Mouse (Mus musculus) left cerebral cortex, adult 8-10 months (tissue): ENCODE measurements around the gene Car3. TPM values are rescaled to one million over a fixed set of nuclear protein-coding genes. Genes with fewer than 3 reads are reported as not detected.

Experiments
- DNase-seq, 2 experiments: peaks; one replicate each; pipeline ENCODE4 v3.0.0; 2022; ENCODE audit warnings: low spot score in 2 of 2
- total RNA-seq, 4 experiments: library from RNA; stranded (reverse); gene quantifications; 2 replicates each; pipeline ENCODE4 v1.2.4; 2022

Car3 gene
- total RNA-seq, 4 experiments from 2014 or later: 0.44 to 1.4 (median 1.1) TPM

DNA sequence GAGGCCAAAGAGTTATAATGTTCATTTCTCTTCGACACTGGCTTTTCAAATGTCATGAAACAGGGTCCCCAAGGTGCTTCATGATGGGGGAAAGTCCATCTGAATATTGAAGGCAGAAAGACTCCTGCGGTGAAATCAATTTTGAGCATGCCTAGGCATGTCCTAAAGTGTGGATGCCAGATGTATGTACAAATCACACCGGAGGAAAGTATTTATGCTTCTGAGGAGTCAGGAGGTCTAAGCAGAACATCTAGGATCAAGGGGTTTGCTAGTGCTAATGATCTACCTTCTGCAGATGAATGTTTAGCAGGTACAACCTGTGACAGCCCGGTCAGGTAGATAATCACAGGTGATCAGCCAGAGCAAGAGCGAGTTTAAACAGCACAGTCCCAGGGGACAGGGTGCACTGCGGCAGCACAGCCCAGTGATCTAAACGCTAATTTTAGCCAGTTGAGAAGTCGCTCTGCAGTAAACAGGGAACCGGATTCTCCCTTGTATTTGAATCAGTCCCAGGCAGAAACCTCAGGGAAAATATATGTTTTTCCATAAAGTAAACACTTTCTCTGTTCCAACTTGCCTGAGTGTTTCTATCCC, 13.1 kb downstream of the Car3 start:
- no peak for DNase-seq

GRCm38 (mm10) chr3:14877251-14877909, 14.1 kb downstream of the Car3 start:
- DNase-seq: no peak

DNA sequence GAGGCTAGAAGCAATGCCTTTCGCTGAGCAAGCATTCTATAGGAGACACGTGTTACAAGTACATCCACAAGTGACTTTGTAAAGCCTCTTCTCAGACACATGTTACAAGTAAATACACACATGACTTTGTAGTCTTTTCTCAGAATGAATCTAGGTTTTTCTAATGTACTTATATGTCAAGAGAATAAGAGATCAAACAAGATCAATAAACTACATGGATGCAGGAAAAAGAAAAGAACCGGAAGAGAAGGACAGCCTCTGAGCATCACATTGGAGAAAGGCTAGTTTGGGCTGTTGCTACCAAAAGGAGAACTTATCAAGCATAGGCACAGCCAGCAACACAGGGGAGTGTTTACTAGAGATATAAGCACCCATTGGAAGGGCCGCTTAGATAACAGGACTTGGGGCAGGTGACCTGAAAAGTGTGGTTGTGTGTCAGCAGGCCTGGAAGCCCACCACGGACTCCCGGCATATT, 15.5 kb downstream of the Car3 start:
- no peak for DNase-seq

DNA sequence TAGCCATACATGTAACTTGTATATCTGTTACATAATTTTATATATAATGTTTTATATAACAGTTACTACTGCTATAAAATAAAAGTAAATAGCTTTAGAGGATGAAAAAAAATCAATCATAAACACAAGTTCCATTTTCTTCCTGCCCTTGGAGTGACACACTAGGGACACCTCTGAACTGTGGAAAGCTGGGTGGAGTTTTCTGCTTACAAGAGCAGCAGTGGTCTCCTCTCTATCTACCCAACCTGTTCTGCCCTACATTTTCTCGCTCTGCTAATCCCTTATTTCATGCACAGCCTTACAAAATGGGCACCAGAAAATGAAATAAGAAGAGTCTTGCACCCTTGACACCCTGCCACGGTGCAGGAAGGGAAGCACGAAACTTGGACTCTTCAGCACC, 16.0 kb downstream of the Car3 start:
- no peak for DNase-seq

GRCm38 (mm10) chr3:14880277-14880676, 17.0 kb downstream of the Car3 start:
- DNase-seq: no peak

GRCm38 (mm10) chr3:14882005-14882404, 18.7 kb downstream of the Car3 start:
- no peak for DNase-seq

GRCm38 (mm10) chr3:14882756-14883155, 19.4 kb downstream of the Car3 start:
- DNase-seq: no peak

GRCm38 (mm10) chr3:14884826-14885225, 21.5 kb downstream of the Car3 start:
- no peak for DNase-seq

GRCm38 (mm10) chr3:14886102-14887098, 23.1 kb downstream of the Car3 start, which contains the start of gene Car2:
Gene Car2 (plus strand): TSS chr3:14886273.
- peak; percentile 46 to 60 for DNase-seq

DNA sequence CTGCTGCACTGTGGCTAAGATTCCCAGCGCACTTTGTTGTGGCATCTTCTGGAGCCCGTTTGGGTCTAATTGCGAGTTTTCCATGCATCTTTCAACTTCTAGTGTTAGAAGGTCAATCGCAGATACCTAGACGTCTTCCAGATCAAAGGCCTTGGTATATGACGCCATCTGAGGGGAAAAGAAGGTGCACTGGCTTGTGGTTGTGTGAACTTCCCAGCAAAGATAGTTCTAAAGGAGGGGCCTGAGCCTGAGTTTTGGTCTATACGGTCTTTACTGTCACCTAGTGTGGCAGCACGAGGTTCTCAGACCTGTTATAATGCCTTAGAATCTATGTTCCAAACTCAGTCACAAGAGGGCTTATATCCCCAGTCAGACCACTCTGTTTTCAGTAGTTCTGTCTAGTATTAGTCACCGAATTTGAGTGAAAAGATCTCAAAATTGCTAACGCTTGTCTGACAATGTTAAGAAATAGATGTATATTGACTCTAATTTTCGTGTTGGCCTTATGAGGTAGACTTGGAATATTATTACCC, 23.9 kb downstream of the Car3 start:
- DNase-seq: no peak

- DNase-seq: no peak
Measured at GRCm38 (mm10) chr3:14887686-14888295, 24.5 kb downstream of the Car3 start.

DNA sequence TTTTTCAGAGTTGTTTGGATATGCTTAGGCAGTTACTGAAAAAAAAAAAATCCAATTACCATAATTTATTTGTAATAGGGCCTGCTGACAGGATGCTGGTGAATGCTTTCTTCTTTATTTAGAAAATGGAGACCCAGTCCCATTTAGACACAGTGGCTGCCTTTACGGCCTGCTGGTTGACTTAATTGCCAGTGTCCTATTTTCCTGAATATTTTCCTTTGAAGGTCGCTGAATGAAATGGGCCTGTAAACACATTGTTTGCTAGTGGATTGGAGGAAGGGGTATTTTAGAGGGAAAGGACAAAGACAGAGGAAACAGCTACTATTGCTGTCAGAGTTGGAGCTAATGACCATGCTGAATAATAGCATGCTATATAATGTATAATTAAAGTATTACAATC, 25.2 kb downstream of the Car3 start:
- no peak for DNase-seq

DNA sequence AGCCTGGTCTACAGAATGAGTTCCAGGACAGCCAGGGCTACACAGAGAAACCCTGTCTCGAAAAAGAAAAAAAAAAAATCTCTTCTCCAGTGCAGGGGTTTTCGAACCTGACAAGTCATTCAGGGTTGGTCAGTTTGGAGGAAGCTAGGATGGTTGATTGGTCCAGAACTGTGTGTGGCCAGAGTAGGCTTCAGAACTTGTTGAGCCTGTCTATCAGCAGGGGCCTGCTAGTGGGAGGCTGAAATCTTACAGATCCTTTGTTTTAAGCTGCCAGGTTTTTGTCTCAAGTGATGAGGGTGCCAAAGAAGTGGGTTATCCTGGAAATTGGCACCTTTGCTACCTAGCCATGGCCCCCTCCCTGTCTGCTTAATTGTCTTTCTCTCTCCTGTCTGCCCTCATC, 25.8 kb downstream of the Car3 start:
- DNase-seq: no peak

DNA sequence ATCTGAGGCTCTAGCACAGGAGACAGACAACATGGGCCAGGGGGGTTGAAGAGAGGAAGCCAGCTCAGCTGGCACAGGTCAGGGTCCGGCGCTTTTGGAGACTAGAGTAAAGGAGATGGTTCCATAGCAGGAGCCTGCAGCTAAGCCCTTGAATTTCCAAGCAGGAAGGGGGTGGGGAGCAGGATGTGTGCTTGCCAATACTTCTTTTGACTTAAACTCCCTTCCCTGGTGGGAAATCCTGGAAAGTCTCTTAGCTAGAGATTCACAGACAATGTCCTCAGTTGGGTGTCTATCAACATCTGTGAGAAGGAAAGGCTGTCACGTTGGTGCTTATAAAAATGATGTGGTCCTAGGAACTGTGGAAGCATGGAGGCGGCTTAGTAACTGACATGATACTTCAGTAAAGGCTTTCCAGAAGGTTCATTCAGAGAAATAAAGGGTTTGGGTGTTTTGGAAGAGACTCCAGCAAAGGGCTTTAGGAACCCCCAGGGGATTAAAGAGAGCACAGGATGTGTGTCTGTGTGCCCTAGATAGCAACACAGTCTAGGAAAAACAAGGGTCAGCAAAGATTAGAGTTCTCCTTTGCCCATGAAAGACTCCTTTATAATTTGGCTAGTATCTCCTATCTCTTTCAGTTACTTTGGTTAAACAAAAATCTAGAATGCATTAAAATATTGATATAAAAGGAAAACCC, 26.6 kb downstream of the Car3 start:
- DNase-seq: no peak

GRCm38 (mm10) chr3:14892991-14893390, 29.7 kb downstream of the Car3 start:
- no peak for DNase-seq

GRCm38 (mm10) chr3:14893700-14894099, 30.4 kb downstream of the Car3 start:
- DNase-seq: no peak

DNA sequence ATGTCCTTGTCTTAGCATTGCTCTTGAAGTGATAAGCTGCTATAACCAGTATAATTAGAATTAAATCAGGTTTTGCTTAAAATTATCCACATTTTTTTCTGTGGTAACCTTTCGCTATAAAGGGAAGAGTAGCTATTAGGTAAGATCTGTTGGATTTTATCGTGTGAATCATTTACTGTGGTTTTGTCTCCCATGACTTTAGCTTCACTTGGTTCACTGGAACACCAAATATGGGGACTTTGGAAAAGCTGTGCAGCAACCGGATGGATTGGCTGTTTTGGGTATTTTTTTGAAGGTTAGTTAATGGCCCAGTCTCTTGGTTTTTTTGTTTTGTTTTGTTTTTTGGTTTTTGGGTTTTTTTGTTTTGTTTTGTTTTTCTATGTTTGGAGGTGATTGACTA, 32.0 kb downstream of the Car3 start:
- no peak for DNase-seq

DNA sequence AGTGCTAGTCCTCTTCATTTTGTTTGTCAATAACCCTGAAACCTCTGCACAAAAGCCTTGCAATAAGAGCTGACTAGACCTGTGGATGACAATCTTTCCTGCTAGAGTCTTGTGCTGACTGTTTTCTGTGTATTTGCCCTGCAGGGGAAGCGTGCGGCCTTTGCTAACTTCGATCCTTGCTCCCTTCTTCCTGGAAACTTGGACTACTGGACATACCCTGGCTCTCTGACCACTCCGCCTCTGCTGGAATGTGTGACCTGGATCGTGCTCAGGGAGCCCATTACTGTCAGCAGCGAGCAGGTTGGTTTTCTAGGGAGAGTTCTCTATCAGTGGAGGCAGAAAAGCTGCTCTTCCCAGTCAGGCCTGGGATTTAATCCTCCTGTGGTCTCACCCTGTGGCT, 34.5 kb downstream of the Car3 start:
- no peak for DNase-seq

- DNase-seq: no peak
Measured at GRCm38 (mm10) chr3:14903380-14903779, 40.1 kb downstream of the Car3 start.

DNA sequence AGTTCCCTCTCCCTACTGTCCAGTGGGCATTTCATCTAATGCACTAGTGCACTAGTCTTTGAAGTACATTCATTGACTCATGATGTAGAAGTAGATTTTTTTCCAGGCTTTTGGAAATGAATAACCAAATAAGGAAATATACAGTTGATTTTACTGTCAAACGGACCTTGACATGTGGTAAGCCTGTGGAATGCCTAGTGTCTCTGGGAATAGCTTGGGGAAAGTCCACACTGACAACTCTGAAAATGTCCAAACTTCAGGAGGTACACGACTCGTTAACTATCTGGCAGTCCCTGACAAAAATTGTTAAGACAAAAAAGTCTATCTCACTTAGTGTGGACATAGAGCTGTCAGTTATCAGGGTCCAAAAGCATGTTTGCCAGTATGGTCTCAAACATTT, 40.9 kb downstream of the Car3 start:
- DNase-seq: no peak

DNA sequence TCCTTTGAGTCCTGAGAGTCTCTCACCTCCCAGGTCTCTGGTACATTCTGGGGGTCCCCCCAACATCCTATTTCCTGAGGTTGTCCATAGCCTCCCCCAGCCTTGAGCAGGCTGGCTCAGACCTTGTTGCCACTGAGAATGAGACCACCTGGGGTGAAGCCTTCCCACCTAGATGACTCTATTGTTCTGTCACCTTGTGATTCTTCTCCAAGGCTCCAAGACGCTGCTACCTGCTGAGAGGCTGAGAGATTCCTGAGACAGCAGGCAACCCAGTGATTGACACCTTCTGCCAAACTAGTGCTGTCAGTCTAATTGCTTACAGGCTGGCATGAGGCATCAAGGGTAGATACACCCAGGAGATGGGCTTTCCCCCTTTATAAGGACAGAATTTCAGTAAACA, 44.0 kb downstream of the Car3 start:
- DNase-seq: no peak
